In the genomic region with DNA sequence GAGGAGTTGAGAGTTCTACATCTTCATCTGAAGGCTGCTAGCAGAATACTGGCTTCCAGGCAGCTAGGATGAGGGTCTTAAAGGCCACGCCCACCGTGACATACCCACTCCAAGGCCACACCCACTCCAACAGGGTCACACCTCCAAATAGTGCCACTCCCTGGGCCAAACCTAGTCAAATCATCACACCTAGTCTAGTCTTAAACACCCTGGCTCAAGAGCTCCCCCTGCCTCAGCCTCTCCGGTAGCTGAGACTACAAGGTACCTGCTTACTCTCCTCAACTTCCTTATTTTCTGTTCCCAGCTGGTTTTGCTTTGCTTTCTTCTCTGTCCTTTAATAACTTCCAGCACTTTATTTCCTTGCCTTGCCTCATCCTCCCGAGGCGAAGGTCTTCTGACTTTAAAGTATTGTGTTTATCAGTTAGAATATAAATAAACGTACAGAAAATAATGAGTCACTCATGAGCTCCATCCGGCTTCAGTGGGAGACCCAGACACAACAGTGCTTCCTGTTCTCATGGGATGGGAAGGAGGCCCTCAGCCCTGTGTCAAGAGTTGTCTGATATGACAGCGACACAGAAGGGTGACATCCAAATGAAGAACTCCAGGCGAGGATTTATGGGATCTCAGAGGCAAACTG, we compare ENCODE assay signal across 9 mouse cellular contexts. TPM values are rescaled to one million over a fixed set of nuclear protein-coding genes. Genes with fewer than 3 reads are reported as not detected.
DNase-seq lines count a peak whose midpoint lies in the region; ATAC-seq and TF ChIP-seq lines count a peak whose summit lies in the region.
"Had no signal": no experiment of that assay in that cellular context is flagged by ENCODE, and none has a peak within 500 bp of the region (broad histone marks: within the 10 kb centered on the region; RNA-seq: fewer than 3 reads in every experiment).

No protein-coding gene starts in this region.

- peak; percentile 78 for ATAC-seq in neutrophil, adult 5-6 weeks (ENCODE audit: extremely low read depth, insufficient number of reproducible peaks, low FRiP score, poor library complexity, severe bottlenecking)
- ATAC-seq: Patski had no signal

- peak; percentile 33; the same call in 1 of the 2 replicates for TF ChIP-seq CTCF in cortical plate, adult 2 months (IDR thresholded peaks at IDR 0.05; ENCODE audit: extremely low read depth, insufficient read depth, low read length)

- H3K4me3 ChIP-seq in cortical plate, adult 2 months (ENCODE audit: insufficient read depth, low read length) = no peak overlapping the region

- H3K27ac ChIP-seq in cortical plate, adult 2 months (ENCODE audit: insufficient read depth, low read length) = no peak overlapping the region

- intact Hi-C loops in gastrocnemius, postnatal 36 days (cut with DNase I) = loop anchor here (5.0 kb wide), 1 partner anchor 164 kb away; a partner anchor contains a TSS

- TF ChIP-seq POLR2A in cortical plate, adult 2 months (IDR thresholded peaks at IDR 0.05; ENCODE audit: extremely low read depth, insufficient read depth, low read length) = no peak

- no peaks in the 10 kb centered on the region; the same call in 1 of the 2 replicates for H3K4me1 ChIP-seq in cortical plate, adult 2 months (ENCODE audit: control insufficient read depth, insufficient read depth, low read length)

- DNase-seq in cerebellum, postnatal 10 days = peak; percentile 44 to 56
- no peak for DNase-seq in cerebellum, adult 8-10 months
- peak; percentile 84 for DNase-seq in A20 (ENCODE audit: low read depth, low spot score)
- peak; percentile 19 to 41 for DNase-seq in kidney, postnatal 4 days
- DNase-seq in ovary, adult 18-20 months (ENCODE audit: low spot score) = no peak
- DNase-seq in gastrocnemius, postnatal 36 days = no peak

RNA-seq across cellular contexts. Expression of a gene that starts 22.4 kb away (rescaled TPM):
- polyA plus RNA-seq in cortical plate, adult 2 months (2012; rRNA removed) = 88.7 and 99.9 TPM in 2 replicates
- total RNA-seq in neutrophil, adult 5-6 weeks (2017) = 125 and 131 TPM in 2 replicates
- total RNA-seq in gastrocnemius, postnatal 36 days (2021) = 100 to 1,000 TPM; 123 to 134 TPM

RNA-seq across cellular contexts. Expression of a gene that starts 30.5 kb away (rescaled TPM):
- 38.0 and 41.9 TPM in 2 replicates for polyA plus RNA-seq in cortical plate, adult 2 months (2012; rRNA removed)
- 24.7 and 32.4 TPM in 2 replicates for total RNA-seq in neutrophil, adult 5-6 weeks (2017)
- total RNA-seq in gastrocnemius, postnatal 36 days (2021) = 10 to 100 TPM in 1 of 2 experiments, 1 to 10 TPM in 1; 8.0 to 58.7 TPM

Comparison
In these comparisons a context has a peak if more than half of its experiments do, and no peak if none do; other contexts are left out.
1. DNase-seq: peak in cerebellum, postnatal 10 days (2 of 2), A20 (single experiment) and kidney, postnatal 4 days (2 of 2); none in cerebellum, adult 8-10 months (single experiment), ovary, adult 18-20 months (single experiment) and gastrocnemius, postnatal 36 days (0 of 2).